Mouse (Mus musculus) C2C12 (cell line): Measurements from ENCODE around the gene Ptprt. TPM values are rescaled to one million over a fixed set of nuclear protein-coding genes. Genes with fewer than 3 reads are reported as not detected.

Source experiments
- H3K27me3 ChIP-seq: one replicate; pipeline ENCODE4 v1.6.1; 2011; ENCODE audit not compliant: control insufficient read depth, insufficient read depth, insufficient read length
- H3K36me3 ChIP-seq: one replicate; pipeline ENCODE4 v1.6.1; 2011; ENCODE audit not compliant: control insufficient read depth, insufficient read depth
- H3K4me3 ChIP-seq: one replicate; pipeline ENCODE4 v1.5.1; 2011; ENCODE audit warnings: mild to moderate bottlenecking, control low read depth; ENCODE audit not compliant: poor library complexity, insufficient read depth, severe bottlenecking
- H3K79me2 ChIP-seq: one replicate; pipeline ENCODE4 v1.6.1; 2011; ENCODE audit not compliant: control insufficient read depth, insufficient read depth
- H3K79me3 ChIP-seq: one replicate; pipeline ENCODE4 v1.6.1; 2011; ENCODE audit warnings: low read depth, control low read depth
- H3ac ChIP-seq: one replicate; pipeline ENCODE3; 2011; ENCODE audit warnings: low read depth; ENCODE audit not compliant: control insufficient read depth, insufficient read length
- CEBPB ChIP-seq: IDR thresholded peaks from one replicate; pipeline ENCODE4 v1.6.1; 2011; ENCODE audit warnings: low read depth, mild to moderate bottlenecking, control low read depth, moderate library complexity
- CTCF ChIP-seq: IDR thresholded peaks from one replicate; pipeline ENCODE4 v1.5.1; 2011; ENCODE audit not compliant: control insufficient read depth, insufficient read depth, insufficient read length
- FOSL1 ChIP-seq: IDR thresholded peaks from one replicate; pipeline ENCODE4 v1.8.0; 2011; ENCODE audit warnings: mild to moderate bottlenecking, low read length; ENCODE audit not compliant: poor library complexity, insufficient read depth, severe bottlenecking
- MAX ChIP-seq: IDR thresholded peaks from one replicate; pipeline ENCODE4 v1.6.1; 2011; ENCODE audit warnings: mild to moderate bottlenecking, control low read depth
- MYOD1 ChIP-seq: IDR thresholded peaks from one replicate; pipeline ENCODE4 v1.6.1; 2011; ENCODE audit warnings: low read depth; ENCODE audit not compliant: control insufficient read depth, insufficient read length
- MYOG ChIP-seq: IDR thresholded peaks from one replicate; pipeline ENCODE4 v1.6.1; 2011; ENCODE audit not compliant: control insufficient read depth, insufficient read length; ENCODE audit errors: extremely low read depth
- USF1 ChIP-seq: IDR thresholded peaks from one replicate; pipeline ENCODE4 v1.6.1; 2011; ENCODE audit warnings: low read depth, mild to moderate bottlenecking, control low read depth, moderate library complexity
- polyA plus RNA-seq: library from polyadenylated mRNA; unstranded; fragments of >200 nt; fragmentation: generic; extraction: Trizol; gene quantifications from one replicate; pipeline ENCODE4 v1.2.1, GENCODE M21; 2012; ENCODE audit warnings: missing spikeins

Ptprt gene
- polyA plus RNA-seq, 1 experiment = not detected

DNA sequence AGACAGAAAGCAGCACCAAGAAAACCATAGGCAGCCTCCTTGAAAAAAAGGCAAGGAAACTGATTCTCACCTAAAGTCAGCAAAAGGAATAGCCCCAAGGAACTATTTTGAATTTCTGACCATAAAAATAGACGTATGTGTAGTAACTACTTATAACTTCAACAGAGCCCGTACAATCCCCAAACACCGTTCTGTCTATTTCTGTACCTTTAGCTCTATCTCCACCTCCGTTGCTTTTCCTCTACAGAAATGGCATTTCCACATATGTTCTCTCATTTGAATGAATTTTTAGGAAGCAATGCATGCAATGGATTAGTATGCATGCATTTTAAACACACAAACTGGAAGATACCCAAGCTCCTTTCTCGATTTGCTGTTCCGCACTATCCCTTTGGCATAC, 715.5 kb downstream of the Ptprt start:
- H3K27me3 ChIP-seq = no peaks in the 10 kb centered on the region
- no peak overlapping the region for H3ac ChIP-seq
- no peaks in the 10 kb centered on the region for H3K36me3 ChIP-seq
- H3K4me3 ChIP-seq = no peak overlapping the region
- no peak for TF ChIP-seq MAX
- no peak for TF ChIP-seq CTCF
- TF ChIP-seq USF1 = no peak
- no peak for TF ChIP-seq FOSL1
- no peak for TF ChIP-seq MYOD1
- no peak for TF ChIP-seq MYOG
- no peak for TF ChIP-seq CEBPB
- no peaks in the 10 kb centered on the region for H3K79me2 ChIP-seq
- no peaks in the 10 kb centered on the region for H3K79me3 ChIP-seq

DNA sequence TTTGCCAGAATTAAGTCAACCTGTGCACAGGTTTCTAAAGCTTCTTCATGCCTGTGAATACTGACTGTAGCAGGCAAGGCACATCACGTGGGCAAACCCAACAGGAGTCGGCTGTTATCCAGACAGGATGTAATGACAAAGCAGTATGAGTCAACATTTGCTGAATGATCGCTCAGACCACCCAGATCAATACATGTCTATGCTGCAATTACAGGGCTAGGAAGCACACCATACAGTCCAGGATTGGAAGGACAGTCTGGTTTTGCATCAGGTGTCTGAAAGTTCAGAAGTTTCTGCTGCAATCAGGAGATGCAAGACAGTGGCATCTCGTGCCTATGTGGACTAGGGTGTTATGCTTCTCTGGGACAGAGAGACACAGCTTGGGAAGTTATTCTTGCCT, 716.3 kb downstream of the Ptprt start:
- H3ac ChIP-seq = no peak overlapping the region
- H3K36me3 ChIP-seq = no peaks in the 10 kb centered on the region
- no peak overlapping the region for H3K4me3 ChIP-seq
- H3K27me3 ChIP-seq = no peaks in the 10 kb centered on the region
- TF ChIP-seq USF1 = no peak
- TF ChIP-seq MAX = no peak
- TF ChIP-seq MYOG = no peak
- TF ChIP-seq CEBPB = no peak
- TF ChIP-seq MYOD1 = no peak
- TF ChIP-seq FOSL1 = no peak
- TF ChIP-seq CTCF = no peak
- no peaks in the 10 kb centered on the region for H3K79me3 ChIP-seq
- no peaks in the 10 kb centered on the region for H3K79me2 ChIP-seq

DNA sequence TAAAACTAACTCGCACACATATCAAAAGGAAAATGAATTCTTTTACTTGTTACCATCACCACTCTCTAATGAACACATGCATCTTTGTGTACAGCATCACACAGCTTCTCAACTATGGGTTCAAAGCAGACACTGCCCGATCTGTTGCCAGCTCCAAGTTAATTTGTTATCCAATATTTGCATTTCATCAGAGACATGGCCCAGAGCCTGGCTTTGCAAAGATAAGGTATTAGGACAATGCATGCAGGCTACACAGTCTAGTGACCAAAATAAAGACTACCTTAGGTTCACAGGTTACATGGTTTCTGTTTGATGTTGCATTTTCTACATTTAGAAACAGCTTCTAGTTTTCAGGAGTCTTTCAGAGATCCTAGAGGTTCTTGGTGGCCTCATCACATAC, 719.0 kb downstream of the Ptprt start:
- H3K4me3 ChIP-seq = no peak overlapping the region
- no peak overlapping the region for H3ac ChIP-seq
- H3K27me3 ChIP-seq = no peaks in the 10 kb centered on the region
- TF ChIP-seq FOSL1 = no peak
- TF ChIP-seq MYOD1 = no peak
- TF ChIP-seq USF1 = no peak
- no peak for TF ChIP-seq CTCF
- no peak for TF ChIP-seq CEBPB
- TF ChIP-seq MAX = no peak
- TF ChIP-seq MYOG = no peak
- H3K79me3 ChIP-seq = no peaks in the 10 kb centered on the region
- no peaks in the 10 kb centered on the region for H3K79me2 ChIP-seq
- H3K36me3 ChIP-seq = no peaks in the 10 kb centered on the region

DNA sequence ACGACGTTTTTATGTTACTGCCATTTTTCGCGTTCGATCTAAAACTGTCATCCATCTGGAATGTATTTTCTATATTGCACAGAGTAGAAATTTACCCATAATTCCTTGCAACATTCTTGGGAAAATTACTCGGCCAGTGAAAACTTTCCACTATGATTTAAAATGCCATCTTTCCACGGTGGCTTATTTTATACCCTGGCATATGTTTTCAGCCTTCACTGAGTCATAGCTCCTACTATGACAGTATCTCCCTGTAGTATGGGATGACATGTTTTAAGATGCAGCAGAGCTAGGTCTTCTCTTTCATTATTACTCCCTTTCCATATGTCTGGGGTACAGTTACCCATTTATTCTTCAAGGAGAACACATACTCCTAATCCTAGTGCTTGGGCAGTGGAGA, 753.7 kb downstream of the Ptprt start:
- no peaks in the 10 kb centered on the region for H3K79me2 ChIP-seq
- no peaks in the 10 kb centered on the region for H3K79me3 ChIP-seq
- H3K4me3 ChIP-seq = no peak overlapping the region
- no peaks in the 10 kb centered on the region for H3K27me3 ChIP-seq
- no peaks in the 10 kb centered on the region for H3K36me3 ChIP-seq
- H3ac ChIP-seq = no peak overlapping the region
- TF ChIP-seq CEBPB (no peak), CTCF (no peak), MYOG (no peak), MYOD1 (no peak), USF1 (no peak), MAX (no peak), FOSL1 (no peak)

DNA sequence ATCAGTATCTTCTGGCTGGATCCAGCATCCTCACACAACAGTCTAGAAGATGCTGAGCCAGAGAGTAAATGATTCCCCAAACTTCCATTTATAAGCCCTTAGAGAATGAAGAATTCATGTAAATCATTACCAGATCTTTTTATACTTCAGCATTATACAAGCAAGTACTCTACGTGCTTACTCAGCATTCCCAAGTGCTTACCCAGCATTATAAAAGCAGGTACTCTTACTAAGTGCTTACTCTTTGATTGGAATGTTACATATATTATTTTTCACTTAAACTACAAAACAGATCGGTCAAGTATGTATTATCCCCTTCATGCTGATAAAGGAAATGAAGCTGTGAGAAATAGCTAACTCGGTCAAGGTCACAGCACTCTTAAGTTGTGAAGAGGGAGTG, 758.8 kb downstream of the Ptprt start:
- Histone ChIP-seq H3ac (no peak overlapping the region), H3K79me2 (no peaks in the 10 kb centered on the region), H3K27me3 (no peaks in the 10 kb centered on the region), H3K79me3 (no peaks in the 10 kb centered on the region), H3K4me3 (no peak overlapping the region), H3K36me3 (no peaks in the 10 kb centered on the region)
- TF ChIP-seq MAX = no peak
- TF ChIP-seq FOSL1 = no peak
- no peak for TF ChIP-seq MYOD1
- TF ChIP-seq MYOG = no peak
- no peak for TF ChIP-seq CTCF
- no peak for TF ChIP-seq USF1
- TF ChIP-seq CEBPB = no peak

DNA sequence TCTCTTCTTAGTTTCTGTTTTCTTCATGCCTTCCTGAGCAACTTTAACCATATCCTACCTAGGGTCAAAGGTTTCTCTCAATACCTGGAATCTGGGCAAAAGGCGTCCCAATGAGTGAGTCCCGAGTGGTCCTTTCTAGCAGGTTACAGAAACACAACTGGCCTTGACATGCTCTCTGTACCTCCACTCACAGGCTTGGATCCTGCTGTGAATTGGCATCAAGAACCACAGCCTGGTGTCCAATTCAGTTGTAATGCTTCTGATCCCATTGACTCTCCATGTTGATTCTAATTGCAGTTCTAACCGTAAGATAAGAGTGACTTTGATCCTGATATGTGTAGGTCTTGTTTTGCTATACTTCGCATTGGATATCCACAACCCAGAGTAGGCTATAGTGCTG, 776.5 kb downstream of the Ptprt start:
- TF ChIP-seq MYOG = no peak
- no peak for TF ChIP-seq MYOD1
- TF ChIP-seq CTCF = no peak
- TF ChIP-seq USF1 = no peak
- TF ChIP-seq FOSL1 = no peak
- TF ChIP-seq MAX = no peak
- TF ChIP-seq CEBPB = no peak
- H3K79me3 ChIP-seq = no peaks in the 10 kb centered on the region
- H3K79me2 ChIP-seq = no peaks in the 10 kb centered on the region
- no peaks in the 10 kb centered on the region for H3K36me3 ChIP-seq
- H3K4me3 ChIP-seq = no peak overlapping the region
- no peak overlapping the region for H3ac ChIP-seq
- H3K27me3 ChIP-seq = no peaks in the 10 kb centered on the region
